Mouse (Mus musculus): ENCODE measurements around the gene Gpr87.

- TF ChIP-seq POLR2A (IDR thresholded peaks at IDR 0.05; ENCODE audit: borderline replicate concordance, extremely low read depth, low read depth, low read length) (no peak), CTCF (IDR thresholded peaks at IDR 0.05; ENCODE audit: insufficient read depth, low read length) (no peak)
Measured at GRCm38 (mm10) chr3:59185662-59186061, 9.2 kb downstream of the Gpr87 start.
